In the genomic region with DNA sequence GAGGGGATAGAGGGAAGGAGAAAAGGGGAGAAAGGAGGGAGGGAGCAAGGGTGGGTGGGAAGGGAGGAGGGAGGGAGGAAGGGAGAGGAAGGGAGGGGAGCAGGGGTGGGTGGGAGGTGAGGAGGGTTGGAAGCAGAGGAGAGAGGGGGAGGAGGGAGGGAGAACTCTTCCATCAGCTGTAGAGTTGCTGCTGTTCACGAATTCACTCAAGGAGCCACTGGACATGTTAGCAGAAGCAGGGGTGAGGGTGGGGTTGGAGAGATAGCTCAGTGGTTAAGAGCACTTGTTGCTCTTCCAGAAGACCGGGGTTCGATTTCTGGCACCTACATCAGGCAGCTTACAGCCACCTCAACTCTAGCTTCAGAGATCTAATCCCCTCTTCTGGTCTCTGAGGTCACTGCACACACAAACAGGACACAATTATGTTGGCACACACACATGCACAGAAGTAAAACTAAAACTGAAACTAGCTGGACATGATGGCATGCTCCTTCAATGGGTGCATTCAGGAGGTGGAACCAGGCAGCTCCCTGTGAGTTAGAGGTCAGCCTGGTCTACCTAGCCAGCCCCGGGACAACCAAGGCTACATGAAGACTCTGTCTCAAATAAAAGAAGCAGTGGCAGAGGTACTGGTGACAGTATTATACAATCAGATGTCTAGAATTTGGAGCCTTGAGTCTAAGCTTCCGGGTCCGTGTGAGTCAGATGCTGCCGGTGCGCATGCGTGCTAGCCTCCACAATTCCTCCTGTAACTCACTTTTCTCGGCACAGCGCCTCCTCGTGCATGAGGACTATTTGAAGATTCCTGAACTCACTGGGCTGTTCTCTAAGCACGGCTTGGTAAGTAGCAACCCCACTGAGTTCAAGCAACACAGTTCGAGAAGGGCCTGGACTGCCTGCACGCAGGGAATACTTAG, we compare ENCODE assay signal across 8 mouse cellular contexts. TPM values are rescaled to one million over a fixed set of nuclear protein-coding genes. Genes with fewer than 3 reads are reported as not detected.
DNase-seq lines count a peak whose midpoint lies in the region; ATAC-seq lines count a peak whose summit lies in the region.

No protein-coding gene starts in this region.

- H3K27me3 ChIP-seq in erythroblast, embryonic 14.5 days (ENCODE audit: control insufficient read depth): peaks cover 5% of the 10 kb centered on the region
- H3K27me3 ChIP-seq in midbrain, embryonic 16.5 days (ENCODE audit: control insufficient read depth, insufficient read depth, low read depth, low read length): no peaks in the 10 kb centered on the region

- no peaks in the 10 kb centered on the region for H3K36me3 ChIP-seq in erythroblast, embryonic 14.5 days (ENCODE audit: control insufficient read depth)
- H3K36me3 ChIP-seq in midbrain, embryonic 16.5 days (ENCODE audit: control insufficient read depth, insufficient read depth, low read length): no peaks in the 10 kb centered on the region

- 0 out of 2 replicates have a peak overlapping the region, but pooled peaks have one; percentile 9 for H3K4me2 ChIP-seq in midbrain, embryonic 16.5 days (ENCODE audit: low read length)

- DNase-seq in left cerebral cortex, postnatal 4 days: peak; percentile 56
- DNase-seq in left cerebral cortex, adult 9 months (ENCODE audit: low spot score in 2 of 2): no peak
- DNase-seq in brain, adult 2 months (ENCODE audit: low read depth, low spot score): peak; percentile 83
- DNase-seq in cerebellum, adult 8-10 months: no peak
- DNase-seq in ovary, adult 18-20 months (ENCODE audit: low spot score): no peak

- no peaks in the 10 kb centered on the region; the same call in 1 of the 2 replicates for H3K4me1 ChIP-seq in erythroblast, embryonic 14.5 days (ENCODE audit: control insufficient read depth)
- no peaks in the 10 kb centered on the region for H3K4me1 ChIP-seq in midbrain, embryonic 16.5 days (ENCODE audit: control insufficient read depth, insufficient read depth, low read length)

- ATAC-seq in erythroblast, adult 5-6 weeks (replicated peaks; ENCODE audit: low FRiP score, poor library complexity, severe bottlenecking): no peak
- ATAC-seq in midbrain, embryonic 16.5 days: no peak

- no peak overlapping the region for H3K9ac ChIP-seq in midbrain, embryonic 16.5 days (ENCODE audit: low read depth, low read length)

- peak overlapping the region; percentile 5 for H3K4me3 ChIP-seq in erythroblast, embryonic 14.5 days (replicated peaks)
- no peak overlapping the region for H3K4me3 ChIP-seq in midbrain, embryonic 16.5 days (ENCODE audit: low read depth, low read length)

- WGBS in midbrain, embryonic 16.5 days: 56% methylated on average over 15 of the region's 15 CpGs

- H3K27ac ChIP-seq in midbrain, embryonic 16.5 days (ENCODE audit: low read length): no peak overlapping the region

- intact Hi-C loops in left cerebral cortex, postnatal 4 days (cut with DNase I): loop anchor here (2.0 to 10.0 kb wide), 2 partner anchors 65 to 119 kb away; no protein-coding TSS in a partner anchor

- no peaks in the 10 kb centered on the region for H3K9me3 ChIP-seq in erythroblast, embryonic 14.5 days (ENCODE audit: control insufficient read depth, low read length)
- no peaks in the 10 kb centered on the region for H3K9me3 ChIP-seq in midbrain, embryonic 16.5 days (replicated peaks; ENCODE audit: control insufficient read depth, low read length, poor library complexity, severe bottlenecking)

RNA-seq across cellular contexts. Expression of gene Rnf169, which starts 9.9 kb away (rescaled TPM):
- 0.08 and 0.13 TPM in 2 replicates for polyA plus RNA-seq in erythroblast, embryonic 14.5 days (2012)
- 2.3 and 5.6 TPM in 2 replicates for total RNA-seq in erythroblast, adult 5-6 weeks (2015; ENCODE audit: low replicate concordance)
- total RNA-seq in erythroblast, adult 5-6 weeks (2017; ENCODE audit: low replicate concordance): 4.0 and 5.3 TPM in 2 replicates
- 10 to 100 TPM; 25.4 to 27.1 TPM for total RNA-seq in left cerebral cortex, postnatal 4 days (2021)
- polyA plus RNA-seq in midbrain, embryonic 16.5 days (2015; fragmentation: Nextera tagmentation; extraction: Ambion mirVana): 4.3 and 4.4 TPM in 2 replicates

RNA-seq across cellular contexts. Expression of gene Chrdl2, which starts 15.9 kb away (rescaled TPM):
- not detected in 2 replicates for polyA plus RNA-seq in erythroblast, embryonic 14.5 days (2012)
- not detected in 2 replicates for total RNA-seq in erythroblast, adult 5-6 weeks (2015; ENCODE audit: low replicate concordance)
- not detected in 2 replicates for total RNA-seq in erythroblast, adult 5-6 weeks (2017; ENCODE audit: low replicate concordance)
- total RNA-seq in left cerebral cortex, postnatal 4 days (2021): not detected
- 0.12 and 0.48 TPM in 2 replicates for polyA plus RNA-seq in midbrain, embryonic 16.5 days (2015; fragmentation: Nextera tagmentation; extraction: Ambion mirVana)

Comparison
In these comparisons a context has a peak if more than half of its experiments do, and no peak if none do; other contexts are left out.
1. DNase-seq: peak in left cerebral cortex, postnatal 4 days (single experiment) and brain, adult 2 months (single experiment); none in left cerebral cortex, adult 9 months (0 of 2), cerebellum, adult 8-10 months (single experiment) and ovary, adult 18-20 months (single experiment).